Mouse (Mus musculus) embryo, embryonic 10 days (tissue): ENCODE results near the gene Cd59a.
"Not testable (repeated sequence)": the region's sequence is repeated elsewhere in the genome, so short reads cannot be mapped to it uniquely, and the experiment has no call there.

ENCODE experiments used
- DNase-seq: peaks from one replicate; pipeline ENCODE4 v3.0.0-alpha.2; 2015; ENCODE audit warnings: low spot score

Cd59a gene

DNA sequence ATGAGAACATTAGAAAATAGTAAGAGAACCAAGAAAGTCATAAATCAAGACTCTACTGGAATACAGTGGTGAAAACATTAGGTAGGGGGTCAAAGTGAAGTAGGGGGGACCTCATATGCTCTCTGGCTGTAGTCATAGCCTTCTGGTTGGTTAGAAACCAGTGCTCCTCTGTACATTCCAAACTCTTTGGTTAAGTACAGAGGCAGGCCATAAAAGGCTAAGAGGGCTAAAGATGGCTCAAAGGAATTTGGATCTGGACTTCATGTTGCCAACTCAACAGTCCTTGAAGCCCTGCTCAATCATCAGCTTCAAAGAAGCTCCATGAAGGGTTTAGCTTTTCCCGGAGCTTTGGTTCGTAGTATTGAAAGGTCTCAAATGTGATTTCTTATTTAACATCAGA, 13.4 kb downstream of the Cd59a start:
- not testable (repeated sequence) for DNase-seq

DNA sequence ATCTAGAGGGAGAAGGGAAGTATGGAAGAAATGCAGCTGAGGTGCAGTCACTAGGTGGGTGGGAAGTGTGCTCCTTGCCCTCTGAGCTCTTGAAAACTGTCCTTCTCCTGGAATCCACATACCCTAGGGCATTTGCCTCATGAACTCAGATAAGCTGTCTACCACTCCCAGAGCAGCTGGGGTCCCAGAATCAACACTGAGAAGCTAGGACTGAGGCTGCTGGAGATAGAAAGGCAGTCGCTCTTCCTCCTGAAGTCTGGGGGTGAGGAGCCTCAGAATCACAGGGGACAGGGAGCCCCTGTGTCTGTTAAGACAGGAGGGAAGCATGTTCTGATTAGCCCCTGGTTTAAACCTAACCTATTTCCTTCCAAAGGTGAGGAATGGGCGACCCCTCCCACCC, 13.9 kb downstream of the Cd59a start:
- no peak for DNase-seq

- DNase-seq: no peak
Measured at GRCm38 (mm10) chr2:104110031-104110430, 14.4 kb downstream of the Cd59a start.

DNA sequence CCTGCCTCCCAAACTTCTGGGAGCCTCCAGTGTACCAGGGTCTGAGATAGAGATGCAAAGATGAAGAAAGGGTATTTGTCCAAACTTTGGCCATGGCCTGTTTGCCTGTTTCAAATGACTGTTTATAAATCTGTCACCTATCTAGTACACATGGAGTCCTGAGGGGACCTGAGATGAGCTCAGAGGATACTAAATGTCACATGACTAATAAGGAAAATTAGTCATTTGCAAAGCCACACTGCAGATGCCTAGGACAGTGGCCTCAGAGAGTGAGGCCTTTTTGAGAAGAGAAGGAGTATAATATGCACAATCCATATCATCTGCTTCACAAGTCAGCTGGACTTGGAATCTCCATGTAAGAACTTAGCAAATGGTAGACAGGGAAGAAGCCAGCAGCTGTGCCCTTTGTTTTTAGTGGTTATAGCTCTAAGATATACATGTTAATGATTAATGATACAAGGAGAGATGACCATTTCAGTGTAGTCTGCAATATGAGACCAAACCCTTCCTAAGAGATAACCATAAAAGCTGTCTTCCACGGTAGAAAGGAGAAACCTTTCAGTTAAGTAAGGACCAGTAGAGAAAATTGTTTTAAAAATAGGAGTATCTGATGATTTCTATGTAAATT, 15.7 kb downstream of the Cd59a start:
- not testable (repeated sequence) for DNase-seq

GRCm38 (mm10) chr2:104113563-104113962, 18.0 kb downstream of the Cd59a start:
- DNase-seq: not testable (repeated sequence)

GRCm38 (mm10) chr2:104114898-104115297, 19.3 kb downstream of the Cd59a start:
- DNase-seq: no peak

DNA sequence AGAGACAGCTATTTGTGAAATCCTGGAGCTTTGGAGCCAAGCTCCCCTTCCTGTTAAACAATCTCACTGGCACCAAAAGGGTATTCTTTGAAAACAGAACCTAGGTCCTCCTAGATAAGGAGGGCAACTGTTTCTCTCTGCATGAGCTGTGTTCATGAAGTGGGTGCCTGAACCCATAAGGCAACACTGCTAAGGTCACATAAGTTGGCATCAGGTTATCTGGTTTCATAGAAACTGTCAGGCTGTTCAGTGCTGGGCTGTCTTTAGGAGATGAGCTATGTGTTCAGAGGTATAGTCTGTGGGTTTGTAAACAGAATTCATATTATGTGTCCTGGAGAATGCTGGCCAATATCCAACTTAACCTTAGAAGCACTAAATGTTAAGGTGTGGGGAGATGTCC, 21.6 kb downstream of the Cd59a start:
- not testable (repeated sequence) for DNase-seq

GRCm38 (mm10) chr2:104119097-104119496, 23.5 kb downstream of the Cd59a start:
- no peak for DNase-seq

GRCm38 (mm10) chr2:104120312-104120711, 24.7 kb downstream of the Cd59a start:
- no peak for DNase-seq

GRCm38 (mm10) chr2:104121681-104122504, 26.3 kb downstream of the Cd59a start:
- DNase-seq: no peak

- peak; percentile 94 for DNase-seq
Measured at GRCm38 (mm10) chr2:104122505-104123378, 27.1 kb downstream of the Cd59a start, which contains the start of gene A930018P22Rik. Gene A930018P22Rik, plus strand, starts transcription at chr2:104122769.

GRCm38 (mm10) chr2:104123540-104123939, 27.9 kb downstream of the Cd59a start:
- DNase-seq: no peak

- DNase-seq: no peak
Measured at GRCm38 (mm10) chr2:104124071-104124470, 28.5 kb downstream of the Cd59a start.

GRCm38 (mm10) chr2:104128803-104129531, 33.4 kb downstream of the Cd59a start:
- no peak for DNase-seq

- DNase-seq: no peak
Measured at GRCm38 (mm10) chr2:104130165-104130564, 34.6 kb downstream of the Cd59a start.

DNA sequence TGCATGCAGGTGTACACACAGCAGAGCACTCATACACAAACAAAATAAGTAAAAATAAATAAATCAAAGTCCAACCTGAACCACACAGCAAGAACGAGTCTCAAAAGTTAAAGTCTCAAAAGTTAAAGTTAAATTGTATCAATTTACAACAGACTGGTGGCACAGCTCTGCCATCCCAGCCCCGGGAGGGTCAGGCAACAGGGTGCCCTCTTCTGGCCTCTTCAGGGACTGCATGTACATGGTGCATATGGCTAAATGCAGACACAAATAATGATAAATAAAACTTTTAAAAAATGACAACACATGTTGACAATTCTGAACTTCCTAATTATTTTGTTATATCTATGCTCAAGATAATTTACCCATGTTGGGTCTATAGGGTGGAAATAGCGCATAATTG, 35.4 kb downstream of the Cd59a start:
- peak; percentile 56 for DNase-seq

DNA sequence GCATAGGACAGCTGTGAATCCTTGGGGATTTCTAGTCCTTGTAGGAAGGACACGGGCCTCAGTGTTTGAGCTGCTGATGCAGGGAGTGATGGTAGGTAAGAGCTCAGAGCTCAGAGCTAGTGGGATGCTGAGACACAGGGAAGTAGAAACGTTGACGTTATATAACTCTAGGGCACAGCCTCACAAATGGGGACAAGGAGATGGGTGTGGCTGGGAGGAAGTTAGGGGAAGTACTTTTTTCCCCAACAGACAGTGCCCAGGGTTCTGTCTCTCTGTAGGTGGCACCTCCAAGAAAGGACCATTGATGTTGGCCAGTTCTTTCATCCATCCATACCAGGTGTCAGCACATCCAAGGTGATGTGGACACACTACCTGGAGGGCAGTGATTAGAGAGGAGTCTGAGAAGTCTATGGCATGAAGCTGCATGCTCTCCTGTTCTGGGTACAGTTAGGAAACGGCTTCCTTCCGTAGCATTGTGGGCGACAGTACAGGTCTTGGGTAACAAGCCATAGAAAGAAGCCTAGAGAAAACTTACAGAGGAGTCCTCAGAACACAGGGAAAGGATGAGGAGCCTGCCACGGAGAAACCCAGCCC, 36.8 kb downstream of the Cd59a start:
- DNase-seq: no peak

DNA sequence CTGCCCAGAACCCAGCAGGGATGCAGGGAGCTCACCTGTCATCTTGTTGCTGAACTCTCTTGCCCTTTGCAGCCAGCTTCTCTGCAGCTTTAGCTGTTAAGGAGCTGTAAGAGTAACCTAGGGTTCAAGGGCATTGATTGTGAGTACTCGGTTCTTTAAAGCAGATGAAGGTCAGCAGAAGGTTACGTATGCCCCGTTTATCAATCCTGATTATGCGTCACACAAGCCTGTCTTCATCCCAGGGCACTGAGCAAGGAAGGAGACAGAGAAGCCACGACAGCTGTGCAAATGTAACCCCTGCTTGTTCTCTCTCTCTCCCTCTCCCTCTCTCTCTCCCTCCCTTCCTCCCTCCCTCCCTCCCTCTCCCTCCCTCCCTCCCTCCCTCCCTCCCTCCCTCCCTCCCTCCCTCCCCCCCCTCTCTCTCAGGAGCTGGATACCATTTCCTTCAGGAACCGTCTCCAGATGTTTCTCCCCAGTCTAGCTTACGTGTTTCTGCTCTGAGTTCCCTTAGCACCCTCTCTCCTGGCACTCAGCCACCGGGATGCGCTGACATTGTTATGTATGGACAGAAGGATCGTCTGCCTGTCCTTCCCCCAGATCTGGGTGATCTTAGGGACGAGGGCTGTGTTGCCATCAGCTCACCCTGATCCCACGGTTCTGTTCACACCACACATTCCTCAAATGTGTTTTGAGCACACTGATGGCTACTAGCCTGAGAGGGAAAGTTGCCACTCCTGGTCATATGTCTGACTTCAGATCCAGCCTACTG, 37.6 kb downstream of the Cd59a start:
- no peak for DNase-seq

- DNase-seq: peak; percentile 92
Measured at GRCm38 (mm10) chr2:104134150-104135056, 38.8 kb downstream of the Cd59a start.
